Mouse (Mus musculus) G1E (cell line): ENCODE results near the gene Gtf2ird1. TPM values are rescaled to one million over a fixed set of nuclear protein-coding genes. Genes with fewer than 3 reads are reported as not detected.

Experiments used
- ATAC-seq: 2 replicates; pipeline ENCODE4 v1.8.0; 2016; ENCODE audit warnings: mild to moderate bottlenecking; ENCODE audit not compliant: insufficient number of reproducible peaks, poor library complexity, low FRiP score, severe bottlenecking; ENCODE audit errors: extremely low read depth
- DNase-seq: peaks from one replicate; pipeline ENCODE4 v3.0.0; 2012; ENCODE audit warnings: low spot score
- H3K27me3 ChIP-seq: 2 replicates; pipeline ENCODE4 v1.6.1; 2012; ENCODE audit warnings: mild to moderate bottlenecking, low read length, inconsistent platforms; ENCODE audit not compliant: insufficient read depth
- H3K36me3 ChIP-seq: replicated peaks from 2 replicates; pipeline ENCODE3; 2012; ENCODE audit warnings: mild to moderate bottlenecking, inconsistent platforms
- H3K4me1 ChIP-seq: 2 replicates; pipeline ENCODE4 v1.6.1; 2012; ENCODE audit warnings: low read depth, low read length, inconsistent platforms, mixed read lengths; ENCODE audit not compliant: insufficient read depth
- H3K4me3 ChIP-seq: 2 replicates; pipeline ENCODE4 v1.5.1; 2012; ENCODE audit warnings: low read depth, mild to moderate bottlenecking, inconsistent platforms, low read length, moderate library complexity, mixed read lengths
- H3K9me3 ChIP-seq: replicated peaks from 2 replicates; pipeline ENCODE4 v1.6.1; 2012; ENCODE audit warnings: inconsistent platforms
- CTCF ChIP-seq: IDR thresholded peaks from 2 replicates; pipeline ENCODE4 v1.5.1; 2012; ENCODE audit warnings: low read depth, low read length, inconsistent platforms, mixed read lengths
- GATA1 ChIP-seq: IDR thresholded peaks from 2 replicates; pipeline ENCODE4 v1.6.1; 2012; ENCODE audit warnings: borderline replicate concordance, low read length, inconsistent platforms, mixed read lengths
- GATA2 ChIP-seq: IDR thresholded peaks from 2 replicates; pipeline ENCODE4 v1.6.1; 2012; ENCODE audit warnings: low read depth, low read length, inconsistent platforms, borderline replicate concordance
- POLR2AphosphoS5 ChIP-seq: IDR thresholded peaks from 2 replicates; pipeline ENCODE4 v1.6.1; 2012; ENCODE audit warnings: low read depth, low read length, inconsistent platforms; ENCODE audit not compliant: insufficient replicate concordance
- TAL1 ChIP-seq: conservative IDR thresholded peaks from 2 replicates; pipeline ENCODE4 v1.6.1; 2012; ENCODE audit warnings: low read depth, low read length, inconsistent platforms, mixed read lengths
- polyA plus RNA-seq: library from polyadenylated mRNA; stranded (reverse); fragments of >175 nt; gene quantifications from 2 replicates; pipeline ENCODE4 v1.2.3, GENCODE M21; 2012
- total RNA-seq, 2 experiments: library from RNA; stranded (forward) in 1 of 2; stranded (reverse) in 1 of 2; fragments of 200-1000 nt in 1 of 2; fragments of >200 nt in 1 of 2; fragmentation: Nextera tagmentation in 1 of 2; gene quantifications; 2 replicates each; pipeline ENCODE4 v1.2.3; 2014 to 2017

The Gtf2ird1 gene
- total and polyA plus RNA-seq, 3 experiments, result 1.5 to 2.2 TPM; not detected in 1

- no peak for ATAC-seq
- Histone ChIP-seq H3K4me1 (no peaks in the 10 kb centered on the region), H3K27me3 (peaks cover 2% of the 10 kb centered on the region; the same call in 1 of the 2 replicates), H3K36me3 (no peaks in the 10 kb centered on the region), H3K9me3 (no peaks in the 10 kb centered on the region; the same call in 1 of the 2 replicates), H3K4me3 (no peak overlapping the region)
- TF ChIP-seq GATA2, result no peak
- no peak for TF ChIP-seq CTCF
- TF ChIP-seq POLR2AphosphoS5, result no peak
- no peak for TF ChIP-seq TAL1
- no peak for TF ChIP-seq GATA1
- no peak for DNase-seq
These were observed 18.6 kb upstream of the Gtf2ird1 start for GRCm38 (mm10) chr5:134475006-134475605.

GRCm38 (mm10) chr5:134473902-134474301 lies 17.4 kb upstream of the Gtf2ird1 start:
- no peaks in the 10 kb centered on the region for H3K36me3 ChIP-seq
- H3K4me3 ChIP-seq, result no peak overlapping the region
- no peak for TF ChIP-seq TAL1
- TF ChIP-seq GATA1, result no peak
- TF ChIP-seq CTCF, result peak; percentile 29
- TF ChIP-seq POLR2AphosphoS5, result no peak
- TF ChIP-seq GATA2, result no peak
- ATAC-seq, result no peak
- DNase-seq, result no peak
- H3K27me3 ChIP-seq, result peaks cover 3% of the 10 kb centered on the region; the same call in 1 of the 2 replicates
- no peaks in the 10 kb centered on the region; the same call in 1 of the 2 replicates for H3K9me3 ChIP-seq
- no peaks in the 10 kb centered on the region for H3K4me1 ChIP-seq

GRCm38 (mm10) chr5:134470538-134471169 lies 14.1 kb upstream of the Gtf2ird1 start:
- no peaks in the 10 kb centered on the region for H3K4me1 ChIP-seq
- DNase-seq, result no peak
- no peak overlapping the region for H3K4me3 ChIP-seq
- no peaks in the 10 kb centered on the region for H3K36me3 ChIP-seq
- H3K9me3 ChIP-seq, result no peaks in the 10 kb centered on the region; the same call in 1 of the 2 replicates
- TF ChIP-seq GATA2 (no peak), TAL1 (no peak), GATA1 (no peak), POLR2AphosphoS5 (no peak), CTCF (no peak)
- no peak for ATAC-seq
- H3K27me3 ChIP-seq, result peaks cover 13% of the 10 kb centered on the region; the same call in 1 of the 2 replicates

GRCm38 (mm10) chr5:134469559-134470150 lies 13.1 kb upstream of the Gtf2ird1 start:
- TF ChIP-seq GATA1 (no peak), CTCF (no peak), TAL1 (no peak), GATA2 (no peak), POLR2AphosphoS5 (no peak)
- Histone ChIP-seq H3K4me3 (no peak overlapping the region), H3K4me1 (no peaks in the 10 kb centered on the region), H3K9me3 (no peaks in the 10 kb centered on the region; the same call in 1 of the 2 replicates), H3K36me3 (no peaks in the 10 kb centered on the region), H3K27me3 (peaks cover 13% of the 10 kb centered on the region; the same call in 1 of the 2 replicates)
- ATAC-seq, result no peak
- no peak for DNase-seq

- no peak for TF ChIP-seq GATA1
- no peak for TF ChIP-seq GATA2
- no peak for TF ChIP-seq POLR2AphosphoS5
- no peak for TF ChIP-seq CTCF
- no peak for TF ChIP-seq TAL1
- Histone ChIP-seq H3K4me3 (no peak overlapping the region), H3K9me3 (no peaks in the 10 kb centered on the region), H3K27me3 (peaks cover 11% of the 10 kb centered on the region; the same call in 1 of the 2 replicates), H3K36me3 (no peaks in the 10 kb centered on the region), H3K4me1 (no peaks in the 10 kb centered on the region)
- DNase-seq, result no peak
- no peak for ATAC-seq
These were observed 11.7 kb upstream of the Gtf2ird1 start for GRCm38 (mm10) chr5:134468158-134468765.
